Mouse (Mus musculus) CD4-positive helper T cell, adult 2 months (primary cell): ENCODE measurements around the gene Whrn.

Experiments used
- DNase-seq: peaks from one replicate; pipeline ENCODE4 v3.0.0-alpha.2; 2012; ENCODE audit warnings: low read depth, missing footprints, low spot score

The Whrn gene

DNA sequence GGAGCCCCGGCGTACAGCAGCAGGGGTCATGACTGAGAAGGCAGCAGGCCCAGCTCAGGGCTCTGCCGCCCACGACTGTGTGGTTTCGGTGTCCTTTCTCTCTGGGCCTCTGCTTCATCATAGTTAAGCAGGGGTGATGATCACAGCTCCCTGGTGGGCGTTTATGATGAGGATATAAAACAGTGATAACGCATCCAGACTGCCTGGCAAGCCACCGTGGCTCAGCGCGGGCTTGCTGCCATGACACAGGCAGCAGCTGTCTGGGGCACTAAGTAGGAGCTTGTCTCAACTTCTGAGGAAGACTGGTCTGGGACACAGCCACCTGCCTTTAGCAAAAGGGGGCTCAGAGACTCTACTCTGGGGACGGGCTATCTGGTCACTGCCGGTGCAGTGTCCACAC lies 112.3 kb downstream of the Whrn start:
- no peak for DNase-seq

DNA sequence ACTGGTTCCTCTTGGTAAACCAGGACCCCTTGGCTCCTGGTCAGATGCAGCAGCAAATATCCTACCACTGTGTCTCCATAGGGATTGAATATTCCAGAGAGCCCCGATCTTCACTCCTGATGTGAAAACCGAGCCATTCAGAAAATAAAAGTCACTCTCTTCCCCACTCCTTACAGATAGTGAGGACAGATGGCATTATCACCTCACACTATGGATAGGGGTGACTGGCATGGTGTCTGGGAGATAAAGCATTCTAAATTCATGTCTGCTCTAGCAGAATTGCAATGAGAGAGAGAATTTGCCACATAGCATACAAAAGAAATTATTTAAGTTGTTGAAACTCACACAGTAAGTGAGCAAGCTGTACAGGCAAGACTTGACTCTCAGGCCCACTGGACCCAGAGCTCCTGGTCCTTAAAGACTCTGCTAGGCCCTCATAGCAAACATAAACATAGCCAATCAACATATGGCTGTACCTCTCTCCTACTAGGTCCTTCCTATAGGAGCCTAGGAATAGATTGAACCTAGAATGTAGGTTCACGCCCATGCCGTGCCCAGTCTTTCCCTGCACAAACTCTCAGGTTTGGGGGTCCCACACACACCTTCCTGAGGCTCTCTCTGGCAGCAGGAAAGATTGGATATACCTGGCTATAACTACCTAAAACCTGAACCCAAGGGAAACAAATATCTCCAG lies 113.0 kb downstream of the Whrn start:
- no peak for DNase-seq

DNA sequence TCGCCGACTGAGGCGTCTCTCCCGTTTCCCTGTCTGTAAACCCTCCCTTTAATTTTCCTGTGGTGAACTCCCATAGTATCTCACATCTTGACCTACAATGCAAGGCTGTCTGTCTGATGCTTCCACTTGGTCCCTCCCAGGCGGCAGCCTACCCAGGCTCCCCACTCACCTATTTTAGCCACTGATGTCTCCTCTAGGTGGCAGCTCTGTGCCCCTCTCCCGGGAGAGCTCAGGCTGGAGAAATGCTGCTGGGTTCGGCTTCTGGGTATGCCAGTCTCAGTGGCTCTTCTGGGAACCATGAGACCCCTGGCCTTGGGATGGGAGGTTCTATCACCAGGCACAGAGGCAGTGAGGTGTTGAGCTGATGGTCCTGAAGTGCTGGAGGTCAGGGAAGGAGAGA lies 118.3 kb downstream of the Whrn start:
- no peak for DNase-seq

DNA sequence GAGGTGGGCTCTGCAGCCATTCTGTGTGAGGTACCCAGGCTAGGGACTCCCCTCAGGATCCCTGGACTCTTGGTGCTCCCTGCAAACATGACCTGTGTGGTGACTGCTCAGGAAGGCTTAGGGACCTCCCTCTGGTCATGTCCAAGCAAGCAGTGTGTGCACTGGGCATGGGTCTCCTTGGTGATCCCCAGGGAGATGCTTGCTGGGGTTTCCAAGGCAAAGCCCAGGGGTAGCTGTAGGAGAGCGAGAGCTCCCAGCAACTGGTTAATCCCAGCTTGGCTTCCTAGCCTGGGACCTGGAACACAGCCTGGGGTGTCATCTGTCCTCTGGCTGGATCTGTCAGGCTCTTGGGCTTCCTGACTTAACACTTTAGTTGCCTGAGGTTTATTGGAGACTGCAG lies 120.4 kb downstream of the Whrn start:
- DNase-seq = no peak

DNA sequence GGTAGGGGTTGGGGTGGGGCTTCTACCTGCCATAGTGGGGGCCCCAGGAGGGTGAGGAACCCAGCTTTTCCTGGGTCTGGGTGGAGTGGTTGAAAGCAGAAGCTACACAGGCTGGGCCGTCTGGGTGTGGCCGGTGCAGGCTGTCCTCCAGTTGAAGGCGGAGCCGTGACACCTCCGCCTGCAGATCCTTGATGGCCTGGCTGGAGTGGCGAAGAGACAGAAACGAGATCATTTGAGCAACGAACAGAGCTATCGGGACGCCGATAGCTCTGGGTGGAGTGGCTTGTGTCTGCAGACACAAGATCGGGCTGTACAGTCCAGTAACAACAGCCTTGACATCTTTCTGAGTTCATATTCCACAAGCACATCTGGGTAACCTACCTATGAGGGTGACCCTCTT lies 121.5 kb downstream of the Whrn start:
- DNase-seq = no peak

DNA sequence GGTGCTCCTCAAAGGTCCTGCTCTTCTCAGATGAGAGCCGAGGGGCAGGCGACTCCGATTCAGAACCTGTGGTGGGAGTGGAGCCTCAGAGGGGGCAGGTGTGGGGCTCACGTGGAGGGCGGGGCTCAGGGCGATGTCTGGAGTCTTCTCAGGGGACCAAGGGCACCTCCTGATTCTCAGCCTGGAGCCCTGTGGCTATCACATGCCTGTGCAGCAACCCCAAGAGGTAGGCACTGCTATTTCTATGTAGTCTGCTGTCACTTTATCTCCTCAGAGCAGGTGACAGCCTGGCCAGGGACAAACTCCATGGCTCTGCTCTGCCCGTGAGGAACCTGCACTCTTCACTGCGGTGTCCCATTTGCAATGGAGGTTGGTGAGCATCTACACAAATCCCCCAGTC lies 122.4 kb downstream of the Whrn start:
- no peak for DNase-seq

DNA sequence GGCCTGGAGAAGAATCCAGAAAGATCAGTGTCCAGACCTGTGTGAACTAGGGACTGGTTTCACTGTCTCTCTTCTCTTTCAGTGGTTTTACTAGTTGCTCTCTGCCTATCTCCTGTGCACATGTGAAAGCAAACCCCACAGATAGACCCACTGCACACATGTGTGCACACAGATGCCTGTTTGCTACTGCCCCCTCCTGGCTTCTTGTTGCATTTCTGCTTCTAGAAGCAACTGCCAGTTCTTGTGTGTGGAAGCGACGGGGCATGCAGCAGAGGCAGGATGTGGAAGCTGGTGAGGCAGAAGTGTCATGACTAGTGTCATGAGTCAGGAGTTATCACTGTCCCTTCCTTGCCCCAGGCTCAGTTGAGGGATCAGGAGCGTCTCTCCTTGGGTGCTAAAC lies 123.9 kb downstream of the Whrn start:
- DNase-seq = peak; percentile 80

DNA sequence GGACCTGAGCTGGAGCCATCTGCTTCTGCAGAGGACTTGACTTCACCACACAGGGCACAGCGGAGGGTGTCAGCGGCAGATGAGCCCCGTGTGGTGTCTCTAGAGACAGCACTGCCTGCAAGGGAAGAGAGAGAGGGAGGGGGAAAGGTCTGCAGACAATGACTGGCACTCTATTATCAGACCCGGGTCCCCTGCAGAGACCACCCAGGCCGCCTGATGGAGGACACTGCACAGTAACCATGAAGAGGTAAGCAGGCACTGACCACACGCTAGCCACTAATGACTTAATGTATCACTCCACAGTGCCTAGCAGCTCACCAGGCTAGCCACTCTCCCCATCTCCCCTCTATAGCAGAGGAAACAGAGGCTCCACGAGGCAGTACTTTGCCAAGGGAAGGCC lies 124.9 kb downstream of the Whrn start:
- DNase-seq = no peak

DNA sequence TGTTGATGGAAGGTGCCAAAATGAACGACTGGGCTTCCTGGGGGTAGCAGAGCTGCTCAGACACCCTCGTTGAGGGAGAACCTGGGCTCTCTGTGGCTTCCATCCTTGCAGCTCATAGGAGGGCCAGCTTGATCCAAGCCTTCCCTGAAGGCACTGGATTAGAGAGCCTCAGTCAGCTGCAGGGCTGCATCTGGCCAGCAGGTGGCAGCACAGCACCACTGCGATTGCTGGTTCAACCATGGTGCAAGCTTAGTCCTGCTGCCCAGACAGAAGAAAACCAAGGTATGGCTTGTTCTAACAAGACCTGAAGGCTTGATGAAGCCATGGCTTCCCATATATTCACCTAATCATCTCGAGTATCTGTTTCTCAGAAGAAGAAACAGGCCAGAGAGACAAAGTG lies 127.2 kb downstream of the Whrn start:
- peak; percentile 80 for DNase-seq
